Comparison of ENCODE assay signal across 23 mouse cellular contexts in genomic region chr2:178204455-178204854, GRCm38 (mm10).
A peak's percentile ranks its signal among the peaks of the same experiment; 100 is the strongest.
DNase-seq lines count a peak whose midpoint lies in the region; ATAC-seq and TF ChIP-seq lines count a peak whose summit lies in the region.
"Had no signal": no experiment of that assay in that cellular context is flagged by ENCODE, and none has a peak within 500 bp of the region (broad histone marks: within the 10 kb centered on the region; RNA-seq: fewer than 3 reads in every experiment).

No protein-coding gene starts in this region.

- TF ChIP-seq POLR2A in olfactory bulb, adult 2 months (IDR thresholded peaks at IDR 0.05; ENCODE audit: insufficient read depth, low read depth, low read length): no peak

- no peaks in the 10 kb centered on the region for H3K9me3 ChIP-seq in liver, embryonic 11.5 days (ENCODE audit: control insufficient read depth, low read length)
- H3K9me3 ChIP-seq: embryonic facial prominence, embryonic 15.5 days; forebrain, embryonic 10.5 days; heart, embryonic 15.5 days; hindbrain, embryonic 10.5 days; limb, embryonic 13.5 days; midbrain, embryonic 13.5 days; neural tube, embryonic 13.5 days had no signal

- H3K27ac ChIP-seq in olfactory bulb, adult 2 months (ENCODE audit: insufficient read depth, low read depth, low read length): peak overlapping the region; percentile 97
- no peak overlapping the region for H3K27ac ChIP-seq in liver, embryonic 11.5 days (ENCODE audit: low read depth, low read length)
- H3K27ac ChIP-seq: embryonic facial prominence, embryonic 15.5 days; forebrain, embryonic 10.5 days; heart, embryonic 15.5 days; hindbrain, embryonic 10.5 days; hindbrain, postnatal 0 days; limb, embryonic 13.5 days; liver, embryonic 14.5 days; midbrain, embryonic 13.5 days; neural tube, embryonic 13.5 days had no signal

- DNase-seq in left cerebral cortex, adult 11 months (ENCODE audit: low spot score): peak; percentile 79
- DNase-seq in left cerebral cortex, postnatal 4 days: no peak
- DNase-seq in frontal cortex, postnatal 36 days (ENCODE audit: low spot score in 2 of 2): peak; percentile 63 to 86
- no peak for DNase-seq in liver, embryonic 11.5 days (ENCODE audit: low spot score)
- DNase-seq: adrenal gland, postnatal 25 days; cerebellum, postnatal 25 days; forebrain, postnatal 0 days; gastrocnemius, postnatal 25 days; kidney, adult 18-20 months; kidney, postnatal 14 days; thymus, postnatal 25 days had no signal

- peaks cover 47% of the 10 kb centered on the region for H3K4me1 ChIP-seq in olfactory bulb, adult 2 months (ENCODE audit: control insufficient read depth, insufficient read depth, low read length)
- H3K4me1 ChIP-seq in liver, embryonic 11.5 days (replicated peaks; ENCODE audit: control insufficient read depth, insufficient read depth, low read length): no peaks in the 10 kb centered on the region
- H3K4me1 ChIP-seq: embryonic facial prominence, embryonic 15.5 days; forebrain, embryonic 10.5 days; hindbrain, embryonic 10.5 days; limb, embryonic 13.5 days; midbrain, embryonic 13.5 days; neural tube, embryonic 13.5 days had no signal

- H3K27me3 ChIP-seq in liver, embryonic 11.5 days (replicated peaks; ENCODE audit: control insufficient read depth, insufficient read depth, low read length): no peaks in the 10 kb centered on the region
- H3K27me3 ChIP-seq: embryonic facial prominence, embryonic 15.5 days; heart, embryonic 15.5 days; limb, embryonic 13.5 days; midbrain, embryonic 13.5 days; neural tube, embryonic 13.5 days had no signal

- H3K9ac ChIP-seq in liver, embryonic 11.5 days (ENCODE audit: low read depth, low read length): no peak overlapping the region
- H3K9ac ChIP-seq: embryonic facial prominence, embryonic 15.5 days; forebrain, postnatal 0 days; heart, embryonic 15.5 days; limb, embryonic 13.5 days; liver, embryonic 14.5 days; midbrain, embryonic 13.5 days; neural tube, embryonic 13.5 days had no signal

- TF ChIP-seq CTCF in olfactory bulb, adult 2 months (IDR thresholded peaks at IDR 0.05; ENCODE audit: insufficient read depth, low read depth, low read length): no peak

- H3K36me3 ChIP-seq in liver, embryonic 11.5 days (ENCODE audit: control insufficient read depth, insufficient read depth, low read length): no peaks in the 10 kb centered on the region
- H3K36me3 ChIP-seq: embryonic facial prominence, embryonic 15.5 days; forebrain, embryonic 10.5 days; heart, embryonic 15.5 days; hindbrain, embryonic 10.5 days; limb, embryonic 13.5 days; midbrain, embryonic 13.5 days had no signal

- H3K4me3 ChIP-seq in olfactory bulb, adult 2 months (ENCODE audit: insufficient read depth, low read depth, low read length): no peak overlapping the region
- no peak overlapping the region for H3K4me3 ChIP-seq in liver, embryonic 11.5 days (ENCODE audit: low read depth, low read length)
- H3K4me3 ChIP-seq: embryonic facial prominence, embryonic 15.5 days; forebrain, embryonic 10.5 days; heart, embryonic 15.5 days; hindbrain, embryonic 10.5 days; limb, embryonic 13.5 days; midbrain, embryonic 13.5 days; neural tube, embryonic 13.5 days had no signal

- H3K4me2 ChIP-seq in liver, embryonic 11.5 days: no peak overlapping the region
- H3K4me2 ChIP-seq: embryonic facial prominence, embryonic 15.5 days; heart, embryonic 15.5 days; limb, embryonic 13.5 days; midbrain, embryonic 13.5 days; neural tube, embryonic 13.5 days had no signal

- 33% methylated on average over 10 of the region's 10 CpGs for WGBS in olfactory bulb, adult 2 months
- 80% methylated on average over 10 of the region's 10 CpGs for WGBS in liver, embryonic 11.5 days

- intact Hi-C loops in left cerebral cortex, postnatal 4 days (cut with DNase I): no loop called here

- no peak for ATAC-seq in liver, embryonic 11.5 days (replicated peaks; ENCODE audit: low FRiP score)
- ATAC-seq in erythroid progenitor cell, adult 5-6 weeks (replicated peaks; ENCODE audit: low FRiP score, poor library complexity, severe bottlenecking): no peak
- ATAC-seq in megakaryocyte-erythroid progenitor cell, adult 5-6 weeks (replicated peaks; ENCODE audit: low FRiP score, low TSS enrichment, poor library complexity, severe bottlenecking): no peak
- ATAC-seq: forebrain, postnatal 0 days; hindbrain, postnatal 0 days; midbrain, embryonic 13.5 days had no signal

Comparison
In these comparisons a context has a peak if more than half of its experiments do, and no peak if none do; other contexts are left out.
1. DNase-seq: peak in left cerebral cortex, adult 11 months (single experiment) and frontal cortex, postnatal 36 days (2 of 2); none in left cerebral cortex, postnatal 4 days (single experiment) and liver, embryonic 11.5 days (single experiment).